Mouse (Mus musculus) frontal cortex, adult (tissue): ENCODE data around the gene Strn.
A peak's percentile ranks its signal among the peaks of the same experiment; 100 is the strongest.
"Not testable (repeated sequence)": the region's sequence is repeated elsewhere in the genome, so short reads cannot be mapped to it uniquely, and the experiment has no call there.

ENCODE experiments used
- ATAC-seq: cut with Nextera tagmentation; 2 replicates; pipeline ENCODE4 v1.9.2; 2017; ENCODE audit warnings: mild to moderate bottlenecking, moderate library complexity, mixed read lengths; ENCODE audit not compliant: low TSS enrichment

Strn gene

DNA sequence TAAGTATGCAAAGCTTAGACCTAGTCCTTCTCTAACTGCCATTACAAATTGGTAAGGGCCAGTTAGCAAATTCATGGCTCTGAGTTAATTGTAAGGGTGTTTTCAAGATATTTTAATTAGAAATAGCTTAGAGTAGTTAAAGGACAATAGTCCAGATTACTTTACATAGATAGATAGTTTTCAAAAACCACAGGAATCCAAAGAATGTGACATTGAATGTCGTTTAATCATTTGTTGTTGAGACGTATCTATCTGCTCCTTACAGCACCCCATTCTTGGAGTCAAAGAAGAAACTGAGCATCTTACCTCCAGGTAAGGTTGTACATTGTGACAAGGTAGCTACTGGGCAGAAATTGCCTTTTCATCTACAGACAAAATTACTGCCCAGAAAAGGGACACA lies 26.7 kb downstream of the Strn start:
- no peak for ATAC-seq

DNA sequence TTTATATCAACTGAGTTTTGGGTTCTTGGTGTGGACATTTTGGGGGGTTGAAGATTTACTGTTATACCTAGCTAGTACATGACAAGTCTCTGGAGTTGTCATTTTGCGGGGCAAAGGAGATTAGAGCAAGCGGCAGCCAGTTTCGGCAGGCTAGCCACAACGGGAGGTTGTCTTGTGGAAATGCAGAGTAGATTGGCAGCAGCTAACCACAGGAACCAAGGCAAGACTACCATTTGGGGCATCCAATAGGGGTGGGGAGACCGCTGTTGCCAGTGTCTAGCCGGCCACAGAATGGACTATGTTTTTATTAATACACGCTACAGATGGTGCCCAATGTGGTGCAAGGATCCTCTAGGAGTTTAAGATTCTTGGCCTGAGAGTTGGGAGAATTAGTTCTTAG lies 28.6 kb downstream of the Strn start:
- no peak for ATAC-seq

DNA sequence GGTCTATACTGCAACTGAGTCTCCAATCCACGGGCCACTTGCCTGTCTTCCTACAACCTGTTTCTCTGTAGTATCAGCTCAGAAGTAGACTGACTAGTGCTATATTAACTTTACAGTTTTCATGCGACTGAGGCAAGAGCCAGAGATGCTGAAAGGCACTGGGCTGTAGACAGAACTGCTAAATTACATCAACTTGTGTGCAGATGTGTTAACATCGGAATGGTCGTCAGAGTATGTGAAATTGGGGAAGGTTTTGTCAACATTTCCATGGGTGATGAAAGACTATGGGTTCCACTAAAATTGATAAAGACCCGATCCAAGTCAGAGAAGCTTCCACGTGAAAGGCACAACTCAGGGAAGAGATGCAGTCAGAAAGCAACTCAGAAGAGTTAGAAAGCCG lies 34.0 kb downstream of the Strn start:
- no peak for ATAC-seq

DNA sequence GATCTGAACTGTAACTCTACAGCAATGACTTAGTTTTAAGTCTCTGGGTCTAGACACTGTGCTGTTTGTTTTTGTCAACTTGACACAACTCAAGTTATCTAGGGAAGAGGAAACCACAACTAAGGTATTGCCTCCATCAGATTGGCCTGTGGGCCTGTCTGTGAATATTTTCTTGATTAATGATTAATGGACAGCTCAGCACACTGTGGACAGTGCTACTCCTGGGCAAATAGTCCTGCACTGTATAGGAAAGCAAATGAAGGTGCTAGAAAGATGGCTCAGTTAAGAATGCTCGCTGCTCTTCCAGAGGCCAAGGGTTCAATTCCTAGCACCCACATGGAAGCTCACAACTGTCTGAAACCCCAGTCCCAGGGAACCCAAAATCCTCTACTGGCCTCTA lies 38.0 kb downstream of the Strn start:
- no peak for ATAC-seq

DNA sequence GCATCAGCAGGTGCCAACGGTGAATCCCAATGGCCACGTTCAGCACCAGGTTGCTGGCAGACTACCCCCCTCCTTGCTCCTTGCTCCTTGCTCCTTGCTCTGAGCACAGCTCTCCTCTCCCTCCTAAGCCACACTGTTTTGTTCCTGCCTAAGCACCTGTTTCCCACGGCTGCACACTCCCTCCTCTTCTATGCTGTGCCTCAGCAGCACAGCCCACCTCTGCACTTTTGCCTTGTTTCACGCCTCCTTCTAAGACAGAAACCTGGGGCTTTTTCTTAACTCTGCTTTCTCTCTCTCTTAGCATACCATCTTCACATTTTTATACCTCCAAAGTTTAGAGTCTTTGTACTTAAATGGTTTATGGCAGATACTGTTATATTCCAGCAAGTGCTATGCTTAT lies 39.5 kb downstream of the Strn start:
- ATAC-seq = peak; percentile 52; the same call in 1 of the 2 replicates

DNA sequence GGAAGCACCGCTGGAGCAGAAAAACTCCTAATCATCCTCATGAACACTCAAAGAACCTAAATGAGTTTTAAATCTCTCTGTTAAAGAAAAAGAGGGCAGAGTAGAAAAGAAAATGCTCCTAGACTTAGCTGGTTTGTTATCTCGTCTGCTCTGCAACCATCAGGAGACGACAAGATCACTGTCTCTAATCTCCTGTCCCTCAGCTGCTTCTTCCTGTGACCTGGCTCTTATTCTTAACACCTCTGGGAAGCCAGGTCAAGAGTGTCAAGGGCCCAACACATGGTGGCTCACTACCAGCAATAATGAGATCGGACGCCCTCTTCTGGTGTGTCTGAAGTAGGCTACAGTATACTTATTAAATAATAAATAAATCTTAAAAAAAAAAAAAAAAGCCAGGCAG lies 40.1 kb downstream of the Strn start:
- ATAC-seq = no peak

DNA sequence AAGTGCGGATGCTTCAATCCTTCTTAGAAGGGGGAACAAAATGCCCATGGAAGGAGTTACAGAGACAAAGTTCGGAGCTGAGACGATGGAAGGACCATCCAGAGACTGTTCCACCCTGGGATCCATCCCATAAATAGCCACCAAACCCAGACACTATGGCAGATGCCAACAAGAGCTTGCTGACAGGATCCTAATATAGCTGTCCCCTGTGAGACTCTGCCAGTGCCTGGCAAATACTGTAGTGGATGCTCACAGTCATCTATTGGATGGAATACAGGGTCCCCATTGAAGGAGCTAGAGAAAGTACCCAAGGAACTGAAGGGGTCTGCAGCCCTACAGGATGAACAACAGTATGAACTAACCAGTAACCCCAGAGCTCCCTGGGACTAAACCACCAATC lies 47.8 kb downstream of the Strn start:
- ATAC-seq = not testable (repeated sequence)

DNA sequence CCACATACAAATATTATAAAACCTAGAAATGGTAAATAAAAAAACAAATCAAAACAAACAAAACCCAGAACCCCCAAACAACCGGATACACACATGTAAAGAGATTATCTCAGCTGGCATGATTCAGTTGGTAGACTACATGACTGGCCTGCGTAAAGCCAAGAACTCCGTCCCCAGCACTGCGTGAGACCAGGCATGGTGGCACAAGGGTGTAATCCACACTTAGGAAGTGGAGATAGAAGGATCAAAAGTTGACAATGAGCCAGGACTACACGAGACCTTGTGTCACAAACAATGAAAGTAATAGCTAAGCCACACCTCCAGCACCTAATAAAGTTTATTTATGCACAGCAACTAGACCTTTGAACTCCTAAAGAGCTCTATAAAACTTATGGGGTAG lies 49.0 kb downstream of the Strn start:
- ATAC-seq = no peak

DNA sequence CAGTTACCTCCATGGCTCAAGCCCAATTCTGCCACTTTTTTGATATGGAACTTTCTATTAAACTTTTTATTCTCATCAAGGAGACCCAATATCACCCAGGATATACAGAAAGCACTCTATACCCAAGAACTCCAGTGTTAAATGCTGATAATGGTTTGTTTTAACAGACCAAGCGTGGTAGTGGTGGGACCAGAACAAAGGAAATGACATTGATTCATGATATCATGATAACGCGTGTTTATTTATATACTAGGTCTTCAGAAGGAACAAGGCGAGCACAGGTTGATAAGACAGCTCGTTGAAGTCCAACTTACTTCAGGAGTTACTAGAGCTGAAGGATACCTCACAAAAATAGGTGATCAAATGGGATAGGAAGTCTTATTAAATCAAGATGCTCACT lies 52.0 kb downstream of the Strn start:
- no peak for ATAC-seq

DNA sequence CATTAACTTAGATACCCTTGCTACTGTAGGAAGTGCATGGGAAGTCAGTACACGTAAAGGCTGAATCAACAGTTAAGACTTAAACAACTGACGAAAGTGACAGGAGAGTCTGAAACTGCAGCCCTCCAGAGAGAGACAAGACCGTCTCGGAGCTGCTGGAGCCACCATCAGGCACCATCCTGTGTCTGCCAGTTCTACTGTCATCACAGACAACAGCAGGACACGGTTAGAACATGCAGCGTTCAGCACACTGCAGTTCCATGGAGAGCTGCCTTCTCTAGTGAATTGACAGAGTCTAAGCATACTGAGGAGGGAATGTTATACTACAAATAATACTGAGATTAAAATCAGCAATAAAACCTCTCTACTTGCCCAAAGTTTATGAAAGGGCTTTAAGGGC lies 54.6 kb downstream of the Strn start:
- peak; percentile 64 for ATAC-seq

DNA sequence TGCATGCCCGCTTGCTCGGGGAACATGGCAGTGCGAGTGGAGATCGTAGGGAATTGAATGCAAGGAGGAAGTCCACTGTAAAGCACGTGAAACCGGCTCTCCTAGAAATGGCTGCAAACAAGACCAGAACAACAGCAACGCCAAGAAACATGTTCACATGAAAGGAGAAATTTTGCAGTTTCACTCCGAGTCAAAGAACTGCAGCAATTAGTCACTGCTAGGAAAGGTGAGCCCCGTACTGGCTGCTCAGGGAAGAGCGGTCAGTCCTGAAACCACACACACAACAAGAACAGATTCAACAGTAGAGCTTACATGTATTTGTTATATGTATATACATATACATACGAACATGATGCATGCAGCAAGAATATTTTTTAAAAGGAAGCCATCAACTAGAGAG lies 57.5 kb downstream of the Strn start:
- ATAC-seq = no peak

DNA sequence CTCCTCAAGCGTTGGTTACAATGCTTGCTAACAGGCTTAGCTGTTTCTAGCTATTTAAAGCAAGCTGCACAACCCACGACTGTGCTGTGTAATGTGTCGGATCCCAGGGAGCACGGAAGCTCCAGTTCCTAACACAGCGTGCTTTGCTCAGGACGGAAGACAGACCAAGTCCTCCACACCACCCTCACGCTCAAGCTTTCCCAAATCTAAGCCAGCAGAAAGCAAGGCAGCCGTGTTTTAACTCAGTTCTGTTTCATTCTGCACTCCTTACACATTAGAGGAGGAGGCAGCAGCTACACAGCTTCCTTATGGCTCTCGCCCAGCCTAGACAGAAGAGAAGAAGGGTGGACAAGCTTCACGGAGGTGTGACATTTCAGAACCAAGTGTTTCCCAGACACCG lies 60.2 kb downstream of the Strn start:
- ATAC-seq = peak; percentile 96

DNA sequence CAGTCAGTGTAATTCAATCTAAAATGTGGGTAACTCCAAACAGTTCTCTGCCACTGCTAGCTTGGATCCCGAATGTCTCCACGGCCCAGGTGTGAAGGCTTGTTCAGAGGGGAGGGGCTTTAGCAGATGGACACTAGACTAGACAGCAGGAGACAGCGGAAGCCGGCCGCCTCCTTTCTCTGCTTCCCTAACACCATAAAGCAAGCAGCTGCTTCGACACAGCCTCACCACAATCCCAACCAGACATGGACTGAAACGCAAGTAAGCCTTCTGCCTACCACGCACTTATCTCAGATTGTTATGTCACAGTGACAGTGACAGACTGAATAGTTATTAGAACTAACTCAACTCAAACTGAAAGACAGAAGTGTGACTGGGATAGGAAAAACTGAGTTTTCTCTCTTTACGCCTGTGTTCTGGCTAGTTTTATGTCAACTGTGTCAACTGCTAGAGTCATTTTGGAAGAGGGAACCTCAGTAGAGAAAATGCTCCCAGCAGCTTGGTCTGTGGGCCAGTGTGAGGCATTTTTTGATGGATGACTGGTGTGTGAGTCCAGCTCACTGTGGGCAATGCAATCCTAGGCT lies 71.9 kb downstream of the Strn start:
- peak; percentile 79 for ATAC-seq

DNA sequence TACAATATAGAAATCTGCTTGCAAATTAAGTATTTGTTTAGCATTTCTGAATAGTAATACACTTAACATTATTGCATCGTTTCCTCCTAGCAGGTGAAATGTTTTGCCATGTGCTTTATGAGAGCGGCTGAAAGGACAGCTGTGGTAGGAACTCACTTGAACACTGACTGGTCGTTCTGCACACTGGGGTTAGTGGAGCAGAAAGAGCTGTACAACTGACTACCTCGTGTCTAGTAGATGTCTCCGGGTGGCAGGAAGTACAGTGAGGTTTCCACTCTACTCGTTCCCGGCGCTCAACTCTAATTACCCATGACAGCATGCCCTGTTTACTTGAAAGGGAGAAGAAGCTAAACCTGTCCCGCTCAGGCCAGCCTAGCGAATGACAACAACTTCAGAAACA lies 82.2 kb downstream of the Strn start:
- ATAC-seq = no peak

DNA sequence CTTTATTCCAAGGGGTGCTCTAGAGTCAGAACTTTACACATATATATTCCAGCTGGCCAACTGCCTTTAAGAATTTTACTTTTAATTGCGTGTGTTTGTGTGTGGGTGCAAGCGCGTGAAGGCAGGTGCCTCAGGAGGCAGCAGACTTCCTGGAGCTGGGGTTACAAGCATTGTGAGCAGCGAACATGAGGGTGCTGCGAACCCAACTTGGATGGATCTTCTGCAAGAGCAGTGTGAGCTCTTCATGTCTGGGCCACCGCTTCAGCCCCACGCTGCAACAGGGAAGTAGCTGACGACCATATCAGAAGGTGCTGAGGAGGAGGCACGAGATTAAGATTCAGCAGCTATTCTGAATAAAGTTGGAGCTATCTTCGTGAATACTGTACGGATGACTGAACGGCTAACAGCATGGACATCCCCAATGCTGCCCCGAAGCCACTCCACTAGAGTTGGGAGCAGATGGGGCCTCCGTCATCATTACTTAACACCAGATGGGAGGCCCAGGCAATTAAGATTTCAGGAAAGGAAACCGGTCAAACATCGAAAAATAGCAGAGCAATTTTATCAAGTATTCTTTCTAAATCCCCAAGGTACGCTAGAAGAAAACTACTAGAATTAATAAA lies 93.0 kb downstream of the Strn start:
- peak; percentile 48 for ATAC-seq

DNA sequence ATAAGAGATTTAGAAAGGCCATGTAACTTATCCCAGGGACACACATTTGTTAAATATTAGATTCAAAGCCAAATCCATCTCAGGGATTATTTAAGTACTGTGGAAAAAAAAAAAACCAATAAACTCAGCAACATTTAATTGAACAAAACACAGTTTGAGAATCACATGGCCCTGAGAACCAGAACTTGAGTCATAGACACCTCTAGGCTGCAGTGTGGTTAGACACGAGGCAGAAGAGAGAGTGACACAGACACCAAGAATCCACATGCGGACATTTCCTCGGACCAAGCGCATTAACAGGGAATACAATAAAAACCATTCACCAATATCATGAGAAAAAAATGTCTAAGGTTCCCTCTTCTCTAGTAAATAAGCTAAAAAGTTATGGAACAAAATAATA lies 94.7 kb downstream of the Strn start:
- no peak for ATAC-seq

DNA sequence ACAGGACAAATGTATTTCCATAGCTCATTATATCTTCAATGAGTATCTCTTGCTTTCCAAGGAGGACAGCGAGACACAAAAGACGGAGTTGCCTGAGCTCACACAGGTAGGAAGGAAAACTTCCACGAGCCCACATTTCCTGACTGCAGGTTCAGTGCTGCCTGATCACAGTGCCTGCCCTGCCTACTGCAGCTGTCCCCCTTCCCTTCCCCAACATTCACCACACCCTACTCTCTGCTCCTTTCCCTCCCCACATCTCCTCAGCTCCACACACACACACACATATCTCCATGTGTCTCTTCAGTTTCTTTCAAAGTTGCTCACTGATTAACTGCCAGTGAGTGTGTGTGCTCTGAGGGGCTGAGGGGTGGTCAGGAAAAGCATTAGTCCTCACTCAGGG lies 96.6 kb downstream of the Strn start:
- ATAC-seq = no peak

DNA sequence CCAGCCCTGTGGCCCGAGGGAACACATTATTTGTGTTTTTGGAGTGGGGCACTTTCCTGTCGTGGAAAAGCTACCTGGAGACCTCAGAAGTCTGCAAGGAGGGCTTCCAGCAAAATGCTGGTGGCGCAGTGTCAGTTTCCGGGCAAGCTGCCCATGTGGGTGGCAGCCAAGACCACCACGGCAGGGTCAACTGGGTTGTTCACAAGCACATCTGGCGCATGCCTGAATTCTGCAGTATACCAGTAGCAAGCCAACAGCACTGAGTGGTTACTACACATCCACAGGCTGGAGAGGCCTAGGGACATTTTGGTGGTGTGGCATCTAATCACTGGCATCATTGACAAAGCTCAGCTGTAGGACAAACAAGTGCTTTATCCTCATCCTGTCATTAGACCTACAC lies 97.9 kb downstream of the Strn start:
- no peak for ATAC-seq

DNA sequence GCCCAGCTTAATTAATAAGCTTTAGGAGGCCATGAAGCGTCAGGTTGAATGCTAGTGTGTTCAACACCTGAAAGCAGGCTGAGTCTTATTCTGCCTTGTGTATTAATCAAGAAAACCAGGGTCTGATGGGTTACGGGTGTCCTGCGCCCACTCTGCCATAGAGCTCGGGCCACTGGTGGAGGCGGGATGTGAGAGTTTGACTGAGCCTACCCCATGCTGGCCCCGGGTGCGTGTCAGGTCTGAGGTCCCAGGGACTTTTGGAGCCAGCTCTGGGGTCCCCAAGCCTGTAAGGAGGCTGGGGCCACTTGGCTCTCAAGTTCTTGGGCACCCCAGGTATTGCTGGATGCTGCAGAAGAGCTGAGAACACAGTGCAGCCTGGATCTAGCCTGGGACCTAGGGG lies 99.9 kb downstream of the Strn start:
- no peak for ATAC-seq

DNA sequence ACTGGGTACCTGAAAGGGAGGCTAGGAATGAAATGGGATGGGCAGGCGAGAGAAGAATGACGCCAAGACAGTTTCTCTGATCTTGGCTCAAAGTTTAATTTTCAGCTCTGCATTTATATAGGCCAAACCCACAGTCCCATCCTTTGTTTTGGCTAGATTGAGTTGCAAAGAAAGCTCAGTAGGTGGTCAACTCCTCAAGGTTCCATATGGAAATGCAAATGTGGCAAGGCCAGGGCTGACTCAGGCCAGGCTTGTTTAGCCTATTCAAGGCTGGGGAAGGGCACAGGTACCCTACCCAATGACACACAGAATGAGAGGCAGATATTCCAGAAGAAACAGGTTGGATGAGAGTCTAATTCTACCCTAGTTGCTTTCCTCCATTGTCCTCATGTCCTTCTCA lies 101.4 kb downstream of the Strn start:
- no peak for ATAC-seq

DNA sequence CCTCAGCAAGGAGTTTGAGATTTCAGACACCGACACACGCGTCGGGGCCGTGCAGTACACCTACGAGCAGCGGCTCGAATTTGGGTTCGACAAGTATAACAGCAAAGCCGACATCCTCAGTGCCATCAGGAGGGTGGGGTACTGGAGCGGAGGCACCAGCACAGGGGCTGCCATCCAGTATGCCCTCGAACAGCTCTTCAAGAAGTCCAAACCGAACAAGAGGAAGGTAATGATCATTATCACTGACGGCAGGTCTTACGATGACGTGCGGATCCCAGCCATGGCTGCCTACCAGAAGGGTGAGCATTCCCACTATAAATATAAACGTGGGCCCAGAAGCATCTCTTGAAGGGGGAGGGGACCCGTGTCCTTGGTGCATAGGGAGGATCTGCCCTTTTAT lies 112.1 kb downstream of the Strn start:
- ATAC-seq = no peak

DNA sequence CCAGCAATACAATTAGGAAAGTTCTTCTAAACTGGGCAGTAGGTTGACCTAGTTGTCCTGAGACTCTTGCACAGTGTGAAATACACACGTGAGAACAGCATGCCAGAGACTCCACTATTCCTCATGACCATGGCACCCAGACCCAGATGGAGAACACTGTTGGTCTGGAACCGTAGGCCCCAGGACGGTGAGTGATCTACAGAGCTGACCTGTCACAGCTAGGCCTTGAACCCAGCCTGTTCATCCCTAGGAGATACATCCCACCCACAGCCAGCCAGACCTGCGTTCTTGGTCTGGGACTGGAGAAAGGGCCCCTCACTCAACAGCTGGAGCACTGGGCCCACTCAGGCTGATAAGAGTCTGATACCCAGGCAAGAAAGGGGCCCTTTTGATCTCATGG lies 115.1 kb downstream of the Strn start:
- no peak for ATAC-seq

DNA sequence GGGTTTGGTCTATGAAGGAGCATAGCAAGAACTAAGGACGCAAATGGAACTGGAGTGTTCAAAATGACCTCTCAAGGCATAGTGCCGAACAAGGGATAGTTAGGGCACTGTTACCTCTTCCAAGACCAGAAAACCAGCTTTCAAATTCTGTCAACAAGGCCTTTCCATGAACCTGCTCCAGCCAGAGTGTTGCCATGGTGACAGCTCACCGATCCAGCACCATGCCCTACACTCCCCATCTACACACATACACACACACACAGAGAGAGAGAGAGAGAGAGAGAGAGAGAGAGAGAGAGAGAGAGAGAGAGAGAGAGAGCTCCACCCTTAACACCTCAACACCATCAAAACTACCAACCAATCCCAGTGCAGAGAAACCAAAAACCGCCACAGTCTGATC lies 116.3 kb downstream of the Strn start:
- no peak for ATAC-seq

DNA sequence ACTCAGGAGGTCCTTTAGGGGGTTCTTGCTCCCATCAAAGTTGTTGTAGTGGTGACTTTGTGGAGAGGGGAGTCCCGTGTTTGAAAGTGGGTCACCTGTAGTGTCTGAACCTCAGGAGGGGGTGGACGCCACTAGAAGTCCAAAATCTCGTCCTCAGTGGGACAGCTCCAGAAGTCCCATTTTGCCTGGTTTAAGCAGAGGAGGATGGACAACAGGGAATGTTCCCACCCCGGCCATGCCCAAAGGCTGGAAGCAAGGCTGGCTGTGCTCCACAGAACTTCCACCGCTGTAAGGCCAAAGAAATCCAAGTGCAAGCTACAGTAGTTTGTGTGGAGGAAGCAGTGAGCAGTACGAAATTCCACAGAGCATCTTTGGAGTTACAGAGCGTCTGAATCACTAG lies 117.0 kb downstream of the Strn start:
- ATAC-seq = no peak
